Mouse (Mus musculus) small intestine, adult 2 months (tissue): Measurements from ENCODE around the gene Kdelr1. TPM values are rescaled to one million over a fixed set of nuclear protein-coding genes. Genes with fewer than 3 reads are reported as not detected.
"Not testable (repeated sequence)": the region's sequence is repeated elsewhere in the genome, so short reads cannot be mapped to it uniquely, and the experiment has no call there.

Experiments used
- H3K27ac ChIP-seq: fragments of 200-500 bp; 2 replicates; pipeline ENCODE4 v1.5.1; 2012; ENCODE audit warnings: low read depth, low read length, control low read depth, inconsistent platforms; ENCODE audit not compliant: insufficient read depth
- H3K27me3 ChIP-seq: fragments of 200-500 bp; 2 replicates; pipeline ENCODE4 v1.6.1; 2012; ENCODE audit warnings: mild to moderate bottlenecking, moderate library complexity, low read length, inconsistent platforms; ENCODE audit not compliant: control insufficient read depth, insufficient read depth
- H3K36me3 ChIP-seq: fragments of 200-500 bp; 2 replicates; pipeline ENCODE4 v1.6.1; 2012; ENCODE audit warnings: mild to moderate bottlenecking, low read length, control low read depth, inconsistent platforms; ENCODE audit not compliant: control insufficient read depth, insufficient read depth
- H3K4me1 ChIP-seq: fragments of 200-500 bp; 2 replicates; pipeline ENCODE4 v1.6.1; 2012; ENCODE audit warnings: low read length, inconsistent platforms, mixed read lengths; ENCODE audit not compliant: control insufficient read depth, insufficient read depth, insufficient read length
- H3K4me3 ChIP-seq: fragments of 200-500 bp; 2 replicates; pipeline ENCODE4 v1.5.1; 2012; ENCODE audit warnings: low read depth, mild to moderate bottlenecking, control low read depth, inconsistent platforms, low read length, moderate library complexity
- CTCF ChIP-seq: fragments of 200-500 bp; IDR thresholded peaks from 2 replicates; pipeline ENCODE4 v1.5.1; 2012; ENCODE audit warnings: low read depth, mild to moderate bottlenecking, control low read depth, inconsistent platforms, low read length, moderate library complexity, mixed read lengths; ENCODE audit not compliant: insufficient replicate concordance, insufficient read length; ENCODE audit errors: extremely low read depth
- POLR2A ChIP-seq: fragments of 200-500 bp; IDR thresholded peaks from 2 replicates; pipeline ENCODE4 v1.6.1; 2012; ENCODE audit warnings: low read depth, mild to moderate bottlenecking, control low read depth, inconsistent platforms, low read length, moderate library complexity
- WGBS: fragments of 180-500 bp; shearing (Covaris S2); methylation state at CpG from one replicate; pipeline ENCODE4 v1.1.7; 2018; 5-methylcytosine and 5-hydroxymethylcytosine counted together
- polyA plus RNA-seq: library from polyadenylated mRNA; depleted of rRNA; stranded (reverse); fragments of >200 nt; gene quantifications from 2 replicates; pipeline ENCODE4 v1.2.3, GENCODE M21; 2012

Gene Kdelr1
- polyA plus RNA-seq, 1 experiment = 333 TPM

- Histone ChIP-seq H3K4me3 (no peak overlapping the region), H3K27me3 (peaks cover 15% of the 10 kb centered on the region; the same call in 1 of the 2 replicates), H3K27ac (no peak overlapping the region), H3K4me1 (peaks cover 36% of the 10 kb centered on the region), H3K36me3 (peaks cover 12% of the 10 kb centered on the region)
- WGBS = 14% methylated on average over 30 of the region's 30 CpGs
- TF ChIP-seq POLR2A = no peak
- no peak for TF ChIP-seq CTCF
These were observed 2.1 kb upstream of the Kdelr1 start for GRCm38 (mm10) chr7:45870282-45871058.

- H3K27me3 ChIP-seq = peaks cover 15% of the 10 kb centered on the region; the same call in 1 of the 2 replicates
- TF ChIP-seq CTCF (peak; percentile 42; the same call in 1 of the 2 replicates), POLR2A (no peak)
- WGBS = 1% methylated on average over 28 of the region's 28 CpGs
- H3K4me1 ChIP-seq = peaks cover 24% of the 10 kb centered on the region
- peak overlapping the region; percentile 86 for H3K4me3 ChIP-seq
- H3K36me3 ChIP-seq = peaks cover 34% of the 10 kb centered on the region
- H3K27ac ChIP-seq = peak overlapping the region; percentile 85
These were observed 732 bp downstream of the Kdelr1 start for GRCm38 (mm10) chr7:45873061-45873947.

- TF ChIP-seq POLR2A (no peak), CTCF (no peak)
- Histone ChIP-seq H3K36me3 (peaks cover 66% of the 10 kb centered on the region), H3K4me3 (no peak overlapping the region), H3K4me1 (peaks cover 14% of the 10 kb centered on the region; the same call in 1 of the 2 replicates), H3K27me3 (peaks cover 4% of the 10 kb centered on the region; the same call in 1 of the 2 replicates), H3K27ac (no peak overlapping the region)
- 94% methylated on average over 7 of the region's 7 CpGs for WGBS
These were observed 4.3 kb downstream of the Kdelr1 start for GRCm38 (mm10) chr7:45876895-45877294.

- peaks cover 79% of the 10 kb centered on the region for H3K36me3 ChIP-seq
- WGBS = 92% methylated on average over 1 of the region's 1 CpGs
- not testable (repeated sequence) for H3K4me3 ChIP-seq, H3K27me3 ChIP-seq, H3K27ac ChIP-seq
- peaks cover 14% of the 10 kb centered on the region; the same call in 1 of the 2 replicates for H3K4me1 ChIP-seq
These were observed 5.7 kb downstream of the Kdelr1 start, which contains the start of gene Grin2d for GRCm38 (mm10) chr7:45878278-45878677. TSS of gene Grin2d (minus strand) at chr7:45878378.

DNA sequence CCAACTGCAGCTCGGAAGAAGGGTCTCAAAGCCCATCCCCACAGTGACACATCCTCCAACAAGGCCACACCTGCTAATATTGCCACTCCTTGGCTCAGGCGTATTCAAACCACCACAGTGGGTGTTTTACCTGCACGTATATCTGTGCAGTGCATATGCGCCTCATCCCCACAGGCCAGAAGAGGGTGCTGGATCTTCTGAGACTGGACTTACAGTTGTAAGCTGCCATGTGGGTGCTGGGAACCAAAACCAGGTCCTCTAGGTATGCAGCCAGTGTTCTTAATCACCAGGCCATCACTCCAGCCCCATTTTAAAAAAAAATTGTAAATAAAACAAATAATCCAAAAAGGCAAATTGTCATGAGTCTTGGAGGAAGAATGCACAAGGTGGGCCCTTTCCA, 8.0 kb downstream of the Kdelr1 start:
- TF ChIP-seq CTCF = no peak
- TF ChIP-seq POLR2A = no peak
- Histone ChIP-seq H3K27me3 (no peaks in the 10 kb centered on the region), H3K4me3 (no peak overlapping the region), H3K27ac (no peak overlapping the region), H3K4me1 (no peaks in the 10 kb centered on the region), H3K36me3 (peaks cover 85% of the 10 kb centered on the region)
- WGBS = 98% methylated on average over 4 of the region's 4 CpGs

DNA sequence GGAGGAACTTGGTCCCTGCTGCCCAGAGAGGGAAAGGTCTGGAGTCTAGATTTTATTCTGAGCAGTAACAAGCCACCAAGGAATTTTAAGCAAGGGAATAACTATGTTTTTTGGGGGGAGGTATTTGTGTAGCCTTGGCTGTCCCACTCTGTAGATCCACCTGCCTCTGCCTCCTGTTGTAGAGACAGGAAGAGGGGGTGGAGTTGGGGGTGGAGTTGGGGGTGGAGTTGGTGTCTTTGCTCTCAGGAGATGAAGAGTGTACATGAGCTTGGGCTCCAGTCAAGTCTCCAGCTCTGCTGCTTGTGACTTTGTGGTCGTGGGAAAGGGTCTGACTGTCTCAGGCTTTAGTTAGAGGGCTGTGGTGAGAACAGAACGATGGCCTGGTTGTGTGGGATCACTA, 8.4 kb downstream of the Kdelr1 start:
- WGBS = 91% methylated on average over 2 of the region's 2 CpGs
- Histone ChIP-seq H3K27me3 (no peaks in the 10 kb centered on the region), H3K4me3 (no peak overlapping the region), H3K36me3 (peaks cover 81% of the 10 kb centered on the region), H3K4me1 (no peaks in the 10 kb centered on the region), H3K27ac (no peak overlapping the region)
- no peak for TF ChIP-seq POLR2A
- no peak for TF ChIP-seq CTCF

DNA sequence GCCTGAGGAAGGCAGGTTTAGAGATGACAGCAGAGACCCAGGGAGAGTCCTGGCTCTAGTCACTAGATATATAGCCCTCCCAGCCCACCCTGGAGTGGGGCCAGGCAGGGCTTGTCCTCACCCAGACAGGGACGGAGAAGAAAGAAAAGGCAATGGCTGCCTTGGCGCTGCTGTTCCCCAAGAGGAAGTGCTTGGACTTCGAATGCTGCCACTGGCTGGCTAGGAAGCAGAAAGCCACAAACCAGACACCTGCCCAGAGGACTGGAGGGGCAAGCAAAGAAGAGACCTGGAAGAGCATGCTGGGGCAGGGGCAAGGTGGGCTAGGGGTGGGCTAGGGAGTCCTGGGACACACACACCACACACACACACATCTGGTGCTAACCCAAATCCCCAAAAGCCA, 14.7 kb downstream of the Kdelr1 start:
- WGBS = 32% methylated on average over 3 of the region's 3 CpGs

More for the DNA sequence above, 14.7 kb downstream of the Kdelr1 start:
- H3K4me3 ChIP-seq = no peak overlapping the region
- H3K27ac ChIP-seq = no peak overlapping the region
- peaks cover 29% of the 10 kb centered on the region for H3K36me3 ChIP-seq
- TF ChIP-seq POLR2A = no peak
- TF ChIP-seq CTCF = no peak
- no peaks in the 10 kb centered on the region for H3K27me3 ChIP-seq
- H3K4me1 ChIP-seq = no peaks in the 10 kb centered on the region
